ENCODE assay signal across 23 mouse cellular contexts in the genomic region with DNA sequence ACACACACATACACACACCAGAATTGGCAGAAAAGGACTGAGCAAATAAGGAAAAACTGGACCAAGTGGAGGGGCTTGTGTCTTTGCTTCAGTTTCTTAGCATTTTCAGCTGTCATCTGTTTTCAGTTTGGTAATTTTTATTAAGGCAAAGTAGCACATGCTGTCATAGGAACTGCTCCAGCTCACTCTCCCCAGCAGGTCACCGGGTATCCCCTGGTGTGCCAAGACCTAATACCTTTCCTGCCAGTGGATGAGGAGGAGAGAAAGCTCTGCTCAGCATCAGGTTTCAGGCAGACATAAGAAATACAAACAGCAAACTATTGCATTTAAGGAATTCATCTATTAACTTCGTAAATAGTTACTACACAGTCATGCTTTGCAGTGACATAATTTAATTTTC.
DNase-seq lines count a peak whose midpoint lies in the region; ATAC-seq lines count a peak whose summit lies in the region.
"Had no signal": no experiment of that assay in that cellular context is flagged by ENCODE, and none has a peak within 500 bp of the region (broad histone marks: within the 10 kb centered on the region; RNA-seq: fewer than 3 reads in every experiment).

No protein-coding gene starts in this region.

- no peak overlapping the region for H3K9ac ChIP-seq in hindbrain, embryonic 14.5 days
- no peak overlapping the region for H3K9ac ChIP-seq in embryonic facial prominence, embryonic 14.5 days (ENCODE audit: low read depth, low read length)
- no peak overlapping the region for H3K9ac ChIP-seq in limb, embryonic 13.5 days
- H3K9ac ChIP-seq: embryonic facial prominence, embryonic 12.5 days; forebrain, embryonic 12.5 days; forebrain, embryonic 15.5 days; hindbrain, embryonic 13.5 days had no signal

- no peaks in the 10 kb centered on the region for H3K4me1 ChIP-seq in hindbrain, embryonic 10.5 days (replicated peaks)
- H3K4me1 ChIP-seq in hindbrain, embryonic 14.5 days (replicated peaks; ENCODE audit: control insufficient read depth, insufficient read depth, low read length) = no peaks in the 10 kb centered on the region
- peaks cover 9% of the 10 kb centered on the region; the same call in 1 of the 2 replicates for H3K4me1 ChIP-seq in embryonic facial prominence, embryonic 14.5 days (ENCODE audit: control insufficient read depth, insufficient read depth, low read length)
- H3K4me1 ChIP-seq in limb, embryonic 13.5 days = peaks cover 13% of the 10 kb centered on the region
- H3K4me1 ChIP-seq: forebrain, embryonic 12.5 days; forebrain, embryonic 15.5 days; hindbrain, embryonic 13.5 days had no signal

- no peak overlapping the region for H3K4me3 ChIP-seq in hindbrain, embryonic 10.5 days
- no peak overlapping the region for H3K4me3 ChIP-seq in hindbrain, embryonic 14.5 days (replicated peaks; ENCODE audit: low read length)
- no peak overlapping the region for H3K4me3 ChIP-seq in embryonic facial prominence, embryonic 14.5 days (ENCODE audit: low read depth, low read length)
- no peak overlapping the region for H3K4me3 ChIP-seq in limb, embryonic 13.5 days
- H3K4me3 ChIP-seq: embryonic facial prominence, embryonic 12.5 days; erythroblast, embryonic 14.5 days; forebrain, embryonic 12.5 days; forebrain, embryonic 15.5 days; gastrocnemius, adult 2 months; hindbrain, embryonic 13.5 days had no signal

- H3K27me3 ChIP-seq in hindbrain, embryonic 10.5 days (ENCODE audit: insufficient read depth, poor library complexity, severe bottlenecking) = no peaks in the 10 kb centered on the region
- no peaks in the 10 kb centered on the region for H3K27me3 ChIP-seq in hindbrain, embryonic 14.5 days (ENCODE audit: control insufficient read depth, insufficient read depth, low read length)
- no peaks in the 10 kb centered on the region for H3K27me3 ChIP-seq in embryonic facial prominence, embryonic 14.5 days (replicated peaks; ENCODE audit: control insufficient read depth, insufficient read depth, low read length)
- no peaks in the 10 kb centered on the region for H3K27me3 ChIP-seq in limb, embryonic 13.5 days
- H3K27me3 ChIP-seq: embryonic facial prominence, embryonic 12.5 days; forebrain, embryonic 12.5 days; forebrain, embryonic 15.5 days; hindbrain, embryonic 13.5 days had no signal

- 54% methylated on average over 2 of the region's 2 CpGs for WGBS in hindbrain, embryonic 10.5 days
- 72% methylated on average over 2 of the region's 2 CpGs for WGBS in hindbrain, embryonic 14.5 days
- WGBS in embryonic facial prominence, embryonic 14.5 days = 32% methylated on average over 2 of the region's 2 CpGs
- 27% methylated on average over 2 of the region's 2 CpGs for WGBS in limb, embryonic 13.5 days

- no peaks in the 10 kb centered on the region for H3K9me3 ChIP-seq in hindbrain, embryonic 10.5 days
- H3K9me3 ChIP-seq in hindbrain, embryonic 14.5 days (ENCODE audit: control insufficient read depth, low read length) = no peaks in the 10 kb centered on the region
- no peaks in the 10 kb centered on the region for H3K9me3 ChIP-seq in embryonic facial prominence, embryonic 14.5 days (ENCODE audit: control insufficient read depth, low read length)
- H3K9me3 ChIP-seq in limb, embryonic 13.5 days = no peaks in the 10 kb centered on the region
- H3K9me3 ChIP-seq: embryonic facial prominence, embryonic 12.5 days; forebrain, embryonic 12.5 days; forebrain, embryonic 15.5 days; hindbrain, embryonic 13.5 days had no signal

- DNase-seq in hindbrain, embryonic 10.5 days (ENCODE audit: low spot score) = peak; percentile 10
- DNase-seq in hindbrain, embryonic 14.5 days (ENCODE audit: low spot score) = no peak
- DNase-seq in embryonic facial prominence, embryonic 14.5 days (ENCODE audit: low spot score) = peak; percentile 29
- DNase-seq in forelimb bud, embryonic 11.5 days (ENCODE audit: low read depth, low spot score) = peak; percentile 39
- DNase-seq in adrenal gland, postnatal 10 days = no peak
- DNase-seq: adrenal gland, adult 2 months; adrenal gland, postnatal 25 days; cerebellum, adult 11-12 months; cerebellum, adult 8-10 months; cerebellum, postnatal 14 days; gastrocnemius, adult 2 months; gastrocnemius, postnatal 14 days; heart, adult 11 months had no signal

- H3K27ac ChIP-seq in hindbrain, embryonic 10.5 days = no peak overlapping the region
- no peak overlapping the region for H3K27ac ChIP-seq in hindbrain, embryonic 14.5 days
- no peak overlapping the region for H3K27ac ChIP-seq in embryonic facial prominence, embryonic 14.5 days (replicated peaks; ENCODE audit: low read depth, low read length)
- no peak overlapping the region for H3K27ac ChIP-seq in limb, embryonic 13.5 days
- H3K27ac ChIP-seq: embryonic facial prominence, embryonic 12.5 days; forebrain, embryonic 12.5 days; forebrain, embryonic 15.5 days; gastrocnemius, adult 2 months; hindbrain, embryonic 13.5 days; hindbrain, postnatal 0 days had no signal

- H3K4me2 ChIP-seq in hindbrain, embryonic 14.5 days (replicated peaks) = no peak overlapping the region
- H3K4me2 ChIP-seq in embryonic facial prominence, embryonic 14.5 days (ENCODE audit: low read depth, low read length) = no peak overlapping the region
- H3K4me2 ChIP-seq in limb, embryonic 13.5 days (replicated peaks) = no peak overlapping the region
- H3K4me2 ChIP-seq: embryonic facial prominence, embryonic 12.5 days; forebrain, embryonic 12.5 days; forebrain, embryonic 15.5 days; heart, embryonic 11.5 days; hindbrain, embryonic 13.5 days had no signal

- no peaks in the 10 kb centered on the region for H3K36me3 ChIP-seq in hindbrain, embryonic 10.5 days
- H3K36me3 ChIP-seq in hindbrain, embryonic 14.5 days (replicated peaks; ENCODE audit: control insufficient read depth, insufficient read depth) = no peaks in the 10 kb centered on the region
- H3K36me3 ChIP-seq in embryonic facial prominence, embryonic 14.5 days (ENCODE audit: control insufficient read depth, insufficient read depth, low read length) = no peaks in the 10 kb centered on the region
- H3K36me3 ChIP-seq in limb, embryonic 13.5 days = no peaks in the 10 kb centered on the region
- H3K36me3 ChIP-seq: embryonic facial prominence, embryonic 12.5 days; forebrain, embryonic 12.5 days; forebrain, embryonic 15.5 days; hindbrain, embryonic 13.5 days had no signal

- no peak for ATAC-seq in hindbrain, embryonic 14.5 days (ENCODE audit: low FRiP score)
- no peak for ATAC-seq in embryonic facial prominence, embryonic 14.5 days (ENCODE audit: low read depth)
- ATAC-seq in limb, embryonic 13.5 days (ENCODE audit: low FRiP score, low read depth) = peak; percentile 67; the same call in 1 of the 2 replicates
- ATAC-seq: CD4-positive, CD25-positive, alpha-beta regulatory T cell, adult 4 months; forebrain, embryonic 15.5 days; hindbrain, postnatal 0 days; intestine, postnatal 0 days had no signal

Comparison
In these comparisons a context has a peak if more than half of its experiments do, and no peak if none do; other contexts are left out.
1. DNase-seq: peak in hindbrain, embryonic 10.5 days (single experiment), embryonic facial prominence, embryonic 14.5 days (single experiment) and forelimb bud, embryonic 11.5 days (single experiment); none in hindbrain, embryonic 14.5 days (single experiment) and adrenal gland, postnatal 10 days (single experiment).